Mouse (Mus musculus) cerebral cortex, adult 2 months (tissue): ENCODE results near the gene Sgca.

Source experiments
- WGBS: fragments of 180-500 bp; shearing (Covaris S2); methylation state at CpG from one replicate; pipeline ENCODE4 v1.1.7; 2018; 5-methylcytosine and 5-hydroxymethylcytosine counted together

Sgca gene

DNA sequence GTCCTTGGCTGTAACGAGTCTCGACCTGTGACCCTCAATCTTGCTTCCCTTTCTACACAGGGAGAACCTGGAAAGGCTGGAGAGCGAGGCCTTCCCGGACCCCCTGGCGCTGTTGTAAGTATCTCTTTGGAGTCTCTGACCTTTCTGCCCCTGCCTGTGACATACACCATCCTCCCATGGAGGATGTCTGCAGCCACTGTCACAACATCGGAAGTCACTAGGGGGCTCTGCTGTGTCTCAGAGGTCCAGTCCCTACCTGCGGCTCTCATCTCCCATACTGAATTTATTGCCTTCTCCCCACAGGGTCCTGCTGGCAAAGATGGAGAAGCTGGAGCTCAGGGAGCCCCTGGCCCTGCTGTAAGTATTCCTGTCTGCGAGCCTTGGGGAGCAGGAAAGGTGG, 31.8 kb downstream of the Sgca start:
- WGBS, result 57% methylated on average over 8 of the region's 8 CpGs

DNA sequence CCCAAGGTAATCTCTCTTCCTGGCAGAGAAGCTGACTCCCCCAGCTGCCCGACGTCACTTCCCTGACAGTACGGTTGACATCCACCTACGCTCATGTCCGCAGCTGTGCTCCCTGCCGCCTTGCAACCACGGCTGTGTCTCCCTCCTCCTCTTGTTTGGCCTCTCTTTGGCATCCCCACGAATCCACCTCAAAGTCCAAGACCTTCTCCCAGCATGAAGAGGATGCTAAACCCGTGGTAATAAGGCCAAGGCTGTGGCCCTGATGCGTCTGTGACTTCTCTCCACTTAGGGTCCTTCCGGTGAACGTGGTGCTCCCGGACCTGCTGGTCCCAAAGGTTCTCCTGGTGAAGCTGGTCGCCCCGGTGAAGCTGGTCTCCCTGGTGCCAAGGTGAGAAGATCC, 33.1 kb downstream of the Sgca start:
- WGBS, result 82% methylated on average over 15 of the region's 15 CpGs

DNA sequence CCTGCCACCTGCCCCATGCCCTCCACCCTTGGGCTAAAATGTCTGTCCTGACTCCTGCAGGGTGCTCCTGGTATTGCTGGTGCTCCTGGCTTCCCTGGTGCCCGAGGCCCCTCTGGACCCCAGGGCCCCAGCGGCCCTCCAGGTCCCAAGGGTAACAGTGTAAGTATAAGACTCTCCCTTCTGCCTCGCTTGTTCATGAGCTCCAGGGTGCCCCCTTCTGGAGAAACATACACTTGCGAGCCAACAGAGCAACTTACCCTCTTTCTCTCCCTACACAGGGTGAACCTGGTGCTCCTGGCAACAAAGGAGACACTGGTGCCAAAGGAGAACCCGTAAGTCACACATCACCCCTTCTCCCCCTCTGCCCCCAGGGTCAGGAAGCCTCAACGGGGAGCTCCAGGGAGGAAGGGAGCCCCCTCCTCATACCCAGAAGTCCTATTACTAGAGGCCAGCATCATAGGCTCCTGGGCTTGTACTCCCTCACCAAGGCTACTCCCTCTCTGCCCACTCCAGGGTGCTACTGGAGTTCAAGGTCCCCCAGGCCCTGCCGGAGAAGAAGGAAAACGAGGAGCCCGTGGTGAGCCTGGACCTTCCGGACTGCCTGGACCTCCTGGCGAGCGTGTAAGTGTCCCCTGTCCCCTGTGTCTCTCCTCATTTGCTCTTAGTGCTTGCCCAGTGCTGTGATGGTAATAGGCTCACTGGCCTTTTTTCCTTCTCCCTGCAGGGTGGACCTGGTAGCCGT, 33.7 kb downstream of the Sgca start:
- 60% methylated on average over 13 of the region's 13 CpGs for WGBS

DNA sequence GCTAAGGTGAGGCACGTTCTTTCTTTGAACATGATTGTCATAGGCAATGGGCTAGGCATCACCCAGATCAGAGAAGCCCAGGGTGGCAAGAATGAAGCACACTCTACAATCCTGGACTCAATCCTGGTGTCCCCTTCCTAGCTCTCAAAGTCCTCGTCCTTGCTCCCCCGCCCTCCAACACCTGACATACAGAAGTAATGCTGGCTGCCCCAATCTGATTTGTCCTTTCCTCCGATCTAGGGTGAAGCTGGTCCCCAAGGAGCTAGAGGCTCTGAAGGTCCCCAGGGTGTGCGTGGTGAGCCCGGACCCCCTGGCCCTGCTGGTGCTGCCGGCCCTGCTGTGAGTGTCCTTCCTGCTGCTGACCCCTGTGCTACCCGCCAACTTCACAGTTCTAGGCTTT, 34.4 kb downstream of the Sgca start:
- WGBS, result 90% methylated on average over 8 of the region's 8 CpGs

DNA sequence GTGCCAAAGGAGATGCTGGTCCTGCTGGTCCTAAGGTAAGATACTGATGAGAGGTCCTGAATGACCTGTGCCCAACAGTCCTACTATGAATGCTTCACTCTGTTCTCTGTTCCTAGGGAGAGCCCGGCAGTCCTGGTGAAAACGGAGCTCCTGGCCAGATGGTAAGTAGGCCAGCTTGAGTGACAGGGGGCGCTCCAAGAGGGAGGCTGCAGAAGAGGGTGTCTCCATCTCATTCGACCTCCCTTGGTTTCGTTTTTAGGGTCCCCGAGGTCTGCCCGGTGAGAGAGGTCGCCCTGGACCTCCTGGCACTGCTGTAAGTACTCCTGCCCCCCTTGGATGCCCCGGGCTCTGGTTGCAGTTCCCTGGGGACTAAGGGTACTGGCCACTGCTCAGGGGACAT, 35.0 kb downstream of the Sgca start:
- WGBS, result 37% methylated on average over 9 of the region's 9 CpGs

DNA sequence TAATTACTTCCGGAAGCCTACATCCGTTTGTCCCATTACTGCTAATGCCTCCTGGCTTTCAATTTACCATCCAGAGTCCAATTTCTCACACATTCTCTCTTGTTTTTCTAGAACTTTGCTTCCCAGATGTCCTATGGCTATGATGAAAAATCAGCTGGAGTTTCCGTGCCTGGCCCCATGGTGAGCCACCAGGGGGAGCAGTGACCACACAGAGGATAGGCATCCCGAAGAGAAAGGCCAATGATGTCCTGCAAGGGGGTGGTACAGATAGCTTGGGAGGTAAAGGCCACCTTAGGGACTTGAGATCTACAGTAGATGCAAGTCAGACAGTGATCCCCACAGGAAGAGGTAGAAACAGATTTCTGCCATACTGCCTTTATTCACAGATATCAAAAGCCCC, 36.8 kb downstream of the Sgca start:
- WGBS, result 16% methylated on average over 4 of the region's 4 CpGs

DNA sequence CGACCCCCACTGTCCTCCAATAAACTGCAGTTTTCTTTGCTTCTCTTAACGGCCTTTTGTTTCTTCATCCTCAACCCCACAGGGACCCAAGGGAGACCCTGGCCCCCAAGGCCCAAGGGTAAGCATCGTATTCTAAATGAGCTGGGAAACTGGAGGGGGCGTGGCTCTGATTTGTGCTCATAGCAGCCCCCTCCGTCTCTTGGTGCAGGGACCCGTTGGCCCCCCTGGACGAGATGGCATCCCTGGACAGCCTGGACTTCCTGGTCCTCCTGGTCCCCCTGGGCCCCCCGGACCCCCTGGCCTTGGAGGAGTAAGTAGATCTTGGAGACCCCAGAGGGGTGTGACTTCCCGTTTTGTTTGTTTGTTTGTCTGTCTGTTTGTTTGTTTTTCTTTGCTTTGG, 37.8 kb downstream of the Sgca start:
- 26% methylated on average over 9 of the region's 9 CpGs for WGBS

DNA sequence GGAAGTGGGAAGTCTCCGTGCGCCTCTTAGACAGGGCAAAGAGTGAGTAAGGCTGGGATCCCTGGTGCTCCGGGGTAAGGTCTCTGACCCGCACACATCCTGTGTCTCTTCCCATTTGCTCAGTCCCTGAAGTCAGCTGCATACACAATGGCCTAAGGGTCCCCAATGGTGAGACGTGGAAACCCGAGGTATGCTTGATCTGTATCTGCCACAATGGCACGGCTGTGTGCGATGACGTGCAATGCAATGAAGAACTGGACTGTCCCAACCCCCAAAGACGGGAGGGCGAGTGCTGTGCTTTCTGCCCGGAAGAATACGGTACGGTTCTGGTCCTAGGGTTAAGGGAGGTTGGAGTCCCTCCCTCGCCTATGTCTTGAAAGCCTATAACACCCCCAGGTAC, 38.3 kb downstream of the Sgca start:
- WGBS, result 3% methylated on average over 15 of the region's 15 CpGs

DNA sequence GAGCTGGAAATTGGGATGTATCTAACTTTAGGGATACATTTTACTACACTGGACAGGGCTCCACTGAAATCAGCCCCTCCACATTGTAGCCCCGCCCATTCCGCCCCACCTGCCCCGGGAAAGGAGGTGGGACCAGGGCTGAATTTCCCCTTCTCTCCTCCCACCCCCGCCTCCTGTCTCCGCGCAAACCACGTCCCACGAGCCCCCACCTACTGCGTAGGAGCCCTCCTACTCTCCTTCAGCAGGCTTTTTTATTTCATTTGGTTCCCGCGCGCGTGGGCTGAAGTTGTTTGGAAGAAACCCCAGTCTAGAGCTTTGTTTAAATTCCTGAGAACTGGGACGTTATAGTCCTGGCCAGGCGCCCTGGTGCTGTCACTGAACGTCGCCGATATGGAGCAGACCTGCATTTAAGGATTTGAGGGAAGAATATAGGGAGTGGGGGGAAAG, 38.8 kb downstream of the Sgca start:
- 1% methylated on average over 18 of the region's 18 CpGs for WGBS

DNA sequence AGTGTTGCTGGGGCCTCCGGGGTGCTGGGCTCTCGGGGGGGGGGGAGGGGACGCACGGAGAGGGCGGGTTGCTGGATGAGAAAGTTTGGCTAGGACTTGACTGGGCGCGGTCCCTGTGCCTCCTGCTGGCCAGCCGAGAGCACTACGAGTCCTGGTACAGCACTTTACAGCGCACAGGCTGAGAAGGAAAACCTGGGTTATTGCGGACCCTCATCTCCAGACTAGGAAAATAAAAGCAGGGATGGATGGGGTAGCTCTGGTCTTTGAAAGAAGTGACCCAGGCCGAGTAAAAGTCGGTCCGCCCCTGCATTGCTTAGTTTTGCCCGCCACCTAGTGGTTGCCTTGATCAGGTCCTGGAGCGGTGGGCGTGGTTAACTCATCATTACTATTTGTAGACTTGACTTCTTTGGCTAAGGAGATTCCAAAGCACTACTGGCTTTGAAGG, 39.3 kb downstream of the Sgca start:
- under 1% methylated on average over 17 of the region's 17 CpGs for WGBS

DNA sequence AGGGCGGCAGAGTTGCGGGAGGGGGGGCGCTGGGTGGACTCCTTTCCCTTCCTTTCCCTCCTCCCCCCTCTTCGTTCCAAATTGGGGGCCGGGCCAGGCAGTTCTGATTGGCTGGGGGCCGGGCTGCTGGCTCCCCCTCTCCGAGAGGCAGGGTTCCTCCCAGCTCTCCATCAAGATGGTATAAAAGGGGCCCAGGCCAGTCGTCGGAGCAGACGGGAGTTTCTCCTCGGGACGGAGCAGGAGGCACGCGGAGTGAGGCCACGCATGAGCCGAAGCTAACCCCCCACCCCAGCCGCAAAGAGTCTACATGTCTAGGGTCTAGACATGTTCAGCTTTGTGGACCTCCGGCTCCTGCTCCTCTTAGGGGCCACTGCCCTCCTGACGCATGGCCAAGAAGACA, 40.1 kb downstream of the Sgca start, which contains the start of gene Col1a1:
TSS of gene Col1a1 (plus strand) at position 180 of the 400 bp plus-strand sequence.
- WGBS, result 35% methylated on average over 19 of the region's 19 CpGs

DNA sequence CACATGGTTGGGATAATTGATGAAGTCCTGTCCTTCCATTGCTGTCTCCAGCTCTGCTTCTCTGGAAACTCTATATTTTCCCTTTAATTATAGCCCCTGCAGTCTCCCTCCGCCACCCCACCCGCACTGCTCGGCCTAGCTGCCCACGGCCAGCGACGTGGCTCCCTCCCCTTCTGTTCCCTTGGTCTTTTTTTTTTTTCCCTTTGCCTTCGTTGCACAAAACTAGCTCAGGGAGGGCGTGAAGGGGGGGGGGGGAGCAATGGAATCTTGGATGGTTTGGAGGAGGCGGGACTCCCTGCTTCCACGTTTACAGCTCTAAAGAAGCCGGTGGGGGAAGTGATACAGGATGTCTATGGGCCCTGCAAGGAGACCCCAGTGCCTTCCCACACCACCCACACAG, 41.6 kb downstream of the Sgca start:
- 37% methylated on average over 11 of the region's 11 CpGs for WGBS

DNA sequence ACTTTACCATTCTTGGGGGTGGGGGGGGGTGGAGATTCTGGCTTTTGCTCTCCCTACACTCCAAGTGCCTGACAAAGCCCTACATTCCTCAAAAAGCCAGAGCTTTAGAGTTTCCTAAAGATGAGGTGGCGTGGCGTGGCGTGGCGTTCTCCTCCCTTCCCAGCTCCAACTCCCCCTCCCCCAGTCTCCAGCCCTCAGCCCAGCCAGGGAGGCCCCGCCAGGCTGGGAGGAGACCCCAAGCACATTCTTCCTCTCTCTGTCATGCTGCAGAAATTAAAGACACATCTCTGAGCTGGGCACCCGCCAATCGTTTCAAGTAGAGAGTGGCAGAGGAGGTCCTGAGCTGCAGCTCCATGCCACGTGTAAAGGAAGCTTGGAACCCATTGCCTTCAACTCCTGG, 42.5 kb downstream of the Sgca start:
- 45% methylated on average over 8 of the region's 8 CpGs for WGBS

DNA sequence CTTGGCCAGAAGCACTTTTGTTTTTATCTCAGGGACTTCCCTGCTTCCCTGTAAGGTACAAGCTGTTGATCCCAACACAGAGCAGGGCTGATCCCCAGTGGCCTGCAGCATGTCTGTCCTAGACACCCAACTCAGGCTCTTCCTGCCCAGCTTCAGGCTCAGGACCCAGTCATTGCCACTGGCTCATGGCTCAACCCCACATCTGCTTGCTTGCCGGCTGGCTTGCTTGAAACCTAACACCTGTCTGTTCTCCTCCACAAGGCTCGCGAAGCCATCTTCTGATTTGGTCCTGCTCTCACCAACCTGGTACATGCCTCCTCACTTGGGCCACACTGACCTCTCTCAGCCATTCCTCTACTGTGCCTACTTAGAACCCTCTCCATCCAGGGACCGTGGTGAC, 46.0 kb downstream of the Sgca start:
- WGBS, result 82% methylated on average over 4 of the region's 4 CpGs

DNA sequence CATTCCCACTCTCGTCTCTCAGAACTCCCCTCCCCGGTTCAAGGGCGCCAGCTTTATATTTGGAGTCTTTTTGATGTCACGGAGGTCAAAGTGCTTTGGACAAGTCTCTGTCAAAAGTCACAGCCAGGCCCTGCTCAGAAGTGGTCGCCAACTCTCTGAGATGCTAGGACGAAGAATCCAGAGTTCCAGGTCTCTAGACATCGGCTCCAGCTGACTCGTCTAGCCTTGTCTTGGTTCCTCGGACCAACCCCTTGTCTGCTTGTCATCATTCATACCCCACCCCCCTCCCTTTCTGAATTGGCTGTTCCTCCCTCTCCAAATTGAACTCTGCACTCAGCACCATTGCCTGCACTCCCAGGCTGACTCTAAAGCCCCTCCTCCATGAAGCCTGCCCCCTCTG, 46.5 kb downstream of the Sgca start:
- 82% methylated on average over 9 of the region's 9 CpGs for WGBS

DNA sequence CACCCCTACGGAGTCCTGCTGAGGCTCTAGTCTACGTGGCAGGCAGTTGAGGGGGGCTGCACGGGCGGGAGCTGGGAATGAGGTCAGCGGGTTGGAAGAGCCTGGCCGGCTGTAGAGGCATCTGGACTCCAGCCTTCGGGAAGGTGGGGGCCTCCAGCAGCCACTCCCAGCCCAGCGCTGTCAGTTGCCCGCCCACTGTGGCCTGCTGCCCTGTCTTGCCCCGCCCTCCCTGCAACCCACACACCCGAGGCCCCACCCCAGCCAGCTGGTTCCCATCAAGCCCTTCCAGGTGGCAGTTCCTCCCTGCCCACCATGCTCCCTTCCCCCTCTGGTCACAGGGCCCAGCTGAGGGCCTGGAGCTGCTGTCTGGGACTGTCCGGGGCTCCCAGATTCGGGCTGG, 47.3 kb downstream of the Sgca start:
- 15% methylated on average over 12 of the region's 13 CpGs for whole genome bisulfite sequencing

DNA sequence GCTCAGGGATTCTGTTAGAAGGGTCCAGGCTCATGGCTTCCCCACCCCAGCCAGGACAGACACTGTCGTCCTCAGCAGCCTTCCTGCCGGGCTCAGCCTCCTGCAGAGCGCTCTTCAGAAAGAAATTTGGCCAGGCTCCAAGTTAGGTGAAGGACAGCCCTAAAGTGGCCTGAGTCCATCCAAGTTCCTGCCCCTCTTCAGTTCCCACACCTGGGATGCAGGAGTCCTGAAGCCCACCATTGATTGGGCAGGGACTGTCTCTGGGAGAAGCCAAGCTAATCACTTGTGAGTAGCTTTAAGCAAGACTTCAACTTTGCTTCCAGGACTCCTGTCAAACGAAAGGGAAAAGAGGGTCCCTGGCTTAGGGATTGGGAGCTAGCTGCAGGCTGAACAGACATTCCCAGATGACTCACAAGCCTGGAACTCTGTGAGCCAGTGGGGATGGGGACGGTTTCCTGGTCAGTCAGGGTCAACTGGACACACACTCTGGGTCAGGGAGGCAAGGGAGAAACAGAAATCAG, 48.3 kb downstream of the Sgca start:
- WGBS, result 41% methylated on average over 5 of the region's 5 CpGs

DNA sequence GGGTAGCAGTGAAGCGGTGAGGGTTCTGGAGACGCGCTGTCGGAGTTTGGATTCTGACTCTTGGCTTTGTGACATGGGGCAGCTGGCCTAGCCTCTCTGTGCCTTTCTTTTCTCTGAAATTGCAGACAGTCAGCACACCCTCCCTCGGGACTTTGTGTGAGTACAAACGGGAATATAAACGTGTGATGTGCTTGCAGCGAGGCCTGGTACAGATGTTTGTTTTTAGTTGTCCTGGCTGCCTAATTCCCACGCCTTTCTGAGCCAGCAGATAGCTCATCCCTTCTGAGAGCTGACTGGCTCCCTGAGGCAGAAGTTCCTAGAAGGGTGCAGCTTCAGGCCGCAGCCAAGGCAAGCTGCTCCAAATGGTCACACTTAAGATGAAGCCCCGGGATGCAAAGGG, 49.7 kb downstream of the Sgca start:
- 77% methylated on average over 11 of the region's 11 CpGs for WGBS

DNA sequence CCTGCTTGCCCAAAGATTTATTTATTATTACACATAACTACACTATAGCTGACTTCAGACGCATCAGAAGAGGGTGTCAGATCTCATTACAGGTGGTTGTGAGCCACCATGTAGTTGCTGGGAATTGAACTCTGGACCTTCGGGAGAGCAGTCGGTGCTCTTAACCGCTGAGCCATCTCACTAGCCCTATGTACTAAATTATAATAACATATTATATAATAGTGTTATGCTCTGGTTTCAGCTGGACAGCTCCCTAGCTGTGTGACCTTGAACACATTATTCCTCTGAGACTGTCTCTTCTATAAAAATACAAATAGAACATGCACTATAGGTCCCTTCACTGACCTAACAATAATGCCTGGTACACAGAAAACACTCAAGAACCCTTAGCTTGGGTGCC, 51.1 kb downstream of the Sgca start:
- 93% methylated on average over 4 of the region's 4 CpGs for WGBS

DNA sequence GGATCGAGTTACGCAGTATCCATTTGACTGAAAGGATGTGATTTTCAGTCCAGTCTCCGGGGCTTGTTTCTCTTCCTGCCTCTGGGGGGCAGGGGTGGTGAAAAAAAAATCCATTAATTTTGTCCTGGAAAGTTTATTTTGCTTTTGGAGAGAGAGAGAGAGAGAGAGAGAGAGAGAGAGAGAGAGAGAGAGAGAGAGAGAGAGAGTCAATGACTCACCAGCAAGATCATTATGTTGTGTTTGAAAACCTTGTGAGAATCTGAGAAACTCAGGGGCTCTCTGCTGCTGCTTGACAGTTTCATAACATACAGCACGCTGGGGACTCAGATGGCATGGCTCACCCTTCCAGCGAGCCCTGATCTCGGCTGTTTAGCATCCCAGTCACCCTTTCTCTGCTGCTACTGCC, 55.1 kb downstream of the Sgca start:
- 33% methylated on average over 6 of the region's 6 CpGs for WGBS

DNA sequence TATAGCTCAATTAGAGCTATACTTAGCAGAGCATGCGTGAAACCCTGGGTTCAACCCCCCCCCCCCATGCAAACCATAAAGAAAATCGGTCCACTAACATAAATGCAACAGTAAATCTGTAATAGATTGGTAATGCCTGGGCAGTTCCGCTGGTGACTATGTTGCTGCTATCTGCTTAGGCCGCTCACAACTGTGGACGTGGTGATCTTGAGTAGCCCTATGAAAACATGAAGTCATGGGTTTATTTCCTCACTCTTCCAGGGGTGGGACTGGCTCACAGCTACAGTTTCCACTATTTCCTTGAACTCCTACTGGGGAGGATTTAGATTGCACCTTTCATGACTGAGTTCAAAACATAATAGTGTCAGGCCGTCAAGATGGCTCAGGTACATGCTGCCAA, 58.4 kb downstream of the Sgca start:
- WGBS, result 83% methylated on average over 6 of the region's 6 CpGs

DNA sequence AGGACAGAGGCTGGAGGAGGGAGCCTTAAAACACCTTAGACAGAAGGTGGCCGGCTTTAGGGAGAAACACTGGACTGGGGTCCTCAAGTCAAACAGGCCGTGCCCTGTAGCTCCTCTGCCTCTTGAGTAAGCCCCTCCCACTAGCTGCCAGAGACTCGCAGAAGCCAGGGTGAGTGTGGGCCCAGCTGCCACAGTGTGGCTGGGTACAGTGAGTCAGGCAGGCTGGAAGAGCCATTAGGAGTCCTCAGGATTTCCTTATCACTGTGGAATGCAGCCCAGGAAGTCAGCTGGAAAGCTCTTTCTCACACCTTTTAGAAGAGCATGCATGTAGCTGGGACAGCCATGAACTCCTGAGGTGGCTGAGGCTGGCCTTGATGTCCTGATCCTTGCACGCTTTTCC, 59.6 kb downstream of the Sgca start:
- 64% methylated on average over 4 of the region's 4 CpGs for WGBS

DNA sequence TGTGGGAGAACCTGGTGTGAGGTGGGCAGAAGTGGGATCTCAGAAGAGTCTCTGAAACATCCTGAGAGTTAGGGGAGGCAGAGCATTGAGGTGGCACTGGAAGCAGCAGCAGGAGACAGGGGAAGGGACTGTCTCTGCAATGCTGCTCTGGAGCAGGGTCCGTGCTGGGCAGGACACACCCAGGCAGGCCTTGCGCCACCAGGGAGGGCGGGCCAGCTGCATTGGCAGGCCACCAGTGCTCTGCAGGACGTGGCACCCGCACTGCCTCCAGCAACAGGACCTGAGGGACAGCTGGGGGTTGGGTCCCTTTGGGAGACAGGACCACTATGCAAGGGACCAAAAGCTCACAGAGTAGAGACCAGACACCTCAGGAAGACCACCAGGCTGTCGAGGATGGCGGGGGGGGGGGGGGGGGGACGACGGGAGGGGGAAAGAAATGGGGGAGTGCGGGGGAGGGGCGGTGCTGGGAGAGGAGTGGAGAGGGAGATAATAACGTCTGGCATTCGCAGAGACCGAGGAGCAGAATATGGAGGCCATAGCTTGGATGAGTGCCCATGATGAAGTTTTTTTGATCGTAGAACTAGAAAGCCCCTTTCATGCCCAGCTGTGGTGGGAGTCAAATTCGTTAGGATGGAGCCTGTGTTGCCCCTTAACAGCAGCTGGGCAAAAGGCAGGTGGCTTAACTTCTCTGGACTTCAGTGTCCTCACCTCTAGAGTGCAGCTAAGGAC, 60.3 kb downstream of the Sgca start:
- WGBS, result 23% methylated on average over 14 of the region's 16 CpGs
